Comparison of ENCODE assay signal across 16 mouse cellular contexts in genomic region chr12:54080996-54081395, GRCm38 (mm10).
DNase-seq lines count a peak whose midpoint lies in the region.
"Had no signal": no experiment of that assay in that cellular context is flagged by ENCODE, and none has a peak within 500 bp of the region (broad histone marks: within the 10 kb centered on the region; RNA-seq: fewer than 3 reads in every experiment).

No protein-coding gene starts in this region.

- peak; percentile 57 to 69 for DNase-seq in cerebellum, postnatal 10 days
- no peak for DNase-seq in cerebellum, adult 18-20 months
- DNase-seq in cerebellum, postnatal 14 days: peak; percentile 36
- no peak for DNase-seq in cerebellum, adult 9-11 months
- peak; percentile 14 for DNase-seq in left cerebral cortex, postnatal 4 days
- DNase-seq in left cerebral cortex, postnatal 36 days (ENCODE audit: low spot score in 2 of 2): no peak
- DNase-seq: adrenal gland, adult 2 months; adrenal gland, adult 8-10 months; adrenal gland, postnatal 10 days; adrenal gland, postnatal 14 days; adrenal gland, postnatal 25 days; adrenal gland, postnatal 36 days; B cell, adult 2 months; cerebellum, adult 11 months; cerebellum, adult 11-12 months; cerebellum, adult 2 months had no signal

- intact Hi-C loops in left cerebral cortex, postnatal 4 days (cut with DNase I): no loop called here
- intact Hi-C loops in left cerebral cortex, postnatal 36 days (cut with DNase I): no loop called here

Comparison
In these comparisons a context has a peak if more than half of its experiments do, and no peak if none do; other contexts are left out.
1. DNase-seq: peak in cerebellum, postnatal 10 days (2 of 2), cerebellum, postnatal 14 days (2 of 2) and left cerebral cortex, postnatal 4 days (single experiment); none in cerebellum, adult 18-20 months (0 of 2), cerebellum, adult 9-11 months (single experiment) and left cerebral cortex, postnatal 36 days (0 of 2).